ENCODE assay signal across 9 mouse cellular contexts in genomic region chr10:81385603-81386306, GRCm38 (mm10). TPM values are rescaled to one million over a fixed set of nuclear protein-coding genes. Genes with fewer than 3 reads are reported as not detected.
A peak's percentile ranks its signal among the peaks of the same experiment; 100 is the strongest.
DNase-seq lines count a peak whose midpoint lies in the region; ATAC-seq lines count a peak whose summit lies in the region.
"Had no signal": no experiment of that assay in that cellular context is flagged by ENCODE, and none has a peak within 500 bp of the region (broad histone marks: within the 10 kb centered on the region; RNA-seq: fewer than 3 reads in every experiment).

No protein-coding gene starts in this region.

- WGBS in liver, embryonic 11.5 days: 65% methylated on average over 22 of the region's 22 CpGs
- WGBS in embryonic facial prominence, embryonic 13.5 days: 89% methylated on average over 22 of the region's 22 CpGs
- 67% methylated on average over 22 of the region's 22 CpGs for WGBS in intestine, embryonic 15.5 days
- WGBS in neural tube, embryonic 13.5 days: 82% methylated on average over 22 of the region's 22 CpGs

- H3K9me3 ChIP-seq in liver, embryonic 11.5 days (ENCODE audit: control insufficient read depth, low read length): no peaks in the 10 kb centered on the region
- H3K9me3 ChIP-seq in embryonic facial prominence, embryonic 13.5 days: no peaks in the 10 kb centered on the region
- H3K9me3 ChIP-seq in intestine, embryonic 15.5 days: no peaks in the 10 kb centered on the region
- no peaks in the 10 kb centered on the region for H3K9me3 ChIP-seq in neural tube, embryonic 13.5 days

- no peaks in the 10 kb centered on the region for H3K27me3 ChIP-seq in liver, embryonic 11.5 days (replicated peaks; ENCODE audit: control insufficient read depth, insufficient read depth, low read length)
- H3K27me3 ChIP-seq in embryonic facial prominence, embryonic 13.5 days: no peaks in the 10 kb centered on the region
- H3K27me3 ChIP-seq in intestine, embryonic 15.5 days (replicated peaks): no peaks in the 10 kb centered on the region
- H3K27me3 ChIP-seq in neural tube, embryonic 13.5 days: no peaks in the 10 kb centered on the region

- peak overlapping the region; percentile 94 for H3K4me2 ChIP-seq in liver, embryonic 11.5 days
- H3K4me2 ChIP-seq in embryonic facial prominence, embryonic 13.5 days: peak overlapping the region; percentile 77
- H3K4me2 ChIP-seq in intestine, embryonic 15.5 days (replicated peaks): peak overlapping the region; percentile 84
- H3K4me2 ChIP-seq in neural tube, embryonic 13.5 days: peak overlapping the region; percentile 91

- ATAC-seq in liver, embryonic 11.5 days (replicated peaks; ENCODE audit: low FRiP score): no peak
- no peak for ATAC-seq in embryonic facial prominence, embryonic 13.5 days (ENCODE audit: insufficient number of reproducible peaks, insufficient read depth, low FRiP score, low TSS enrichment, low read depth)
- ATAC-seq in intestine, embryonic 15.5 days: no peak
- no peak for ATAC-seq in neural tube, embryonic 13.5 days (ENCODE audit: low read depth)
- ATAC-seq in monocyte, adult 5-6 weeks (replicated peaks; ENCODE audit: insufficient number of reproducible peaks, low FRiP score, low TSS enrichment, poor library complexity, severe bottlenecking): no peak

- H3K4me1 ChIP-seq in liver, embryonic 11.5 days (replicated peaks; ENCODE audit: control insufficient read depth, insufficient read depth, low read length): peaks cover 43% of the 10 kb centered on the region
- H3K4me1 ChIP-seq in embryonic facial prominence, embryonic 13.5 days: peaks cover 12% of the 10 kb centered on the region
- H3K4me1 ChIP-seq in intestine, embryonic 15.5 days (replicated peaks): peaks cover 17% of the 10 kb centered on the region
- peaks cover 21% of the 10 kb centered on the region for H3K4me1 ChIP-seq in neural tube, embryonic 13.5 days (replicated peaks)

- peak overlapping the region; percentile 86 for H3K9ac ChIP-seq in liver, embryonic 11.5 days (ENCODE audit: low read depth, low read length)
- H3K9ac ChIP-seq in embryonic facial prominence, embryonic 13.5 days: peak overlapping the region; percentile 90; the same call in 1 of the 2 replicates
- H3K9ac ChIP-seq in intestine, embryonic 15.5 days: peak overlapping the region; percentile 69; the same call in 1 of the 2 replicates
- H3K9ac ChIP-seq in neural tube, embryonic 13.5 days: peak overlapping the region; percentile 83; the same call in 1 of the 2 replicates

- no peak for DNase-seq in liver, embryonic 11.5 days (ENCODE audit: low spot score)
- DNase-seq in liver: no peak
- no peak for DNase-seq in kidney, adult 11 months
- no peak for DNase-seq in left cerebral cortex, adult 11 months (ENCODE audit: low spot score)
- DNase-seq: heart, postnatal 10 days had no signal

- peaks cover 25% of the 10 kb centered on the region for H3K36me3 ChIP-seq in liver, embryonic 11.5 days (ENCODE audit: control insufficient read depth, insufficient read depth, low read length)
- peaks cover 38% of the 10 kb centered on the region for H3K36me3 ChIP-seq in embryonic facial prominence, embryonic 13.5 days
- H3K36me3 ChIP-seq in intestine, embryonic 15.5 days: peaks cover 24% of the 10 kb centered on the region
- H3K36me3 ChIP-seq in neural tube, embryonic 13.5 days: peaks cover 36% of the 10 kb centered on the region

- H3K4me3 ChIP-seq in liver, embryonic 11.5 days (ENCODE audit: low read depth, low read length): peak overlapping the region; percentile 78
- H3K4me3 ChIP-seq in embryonic facial prominence, embryonic 13.5 days: peak overlapping the region; percentile 94
- H3K4me3 ChIP-seq in intestine, embryonic 15.5 days (replicated peaks): peak overlapping the region; percentile 76
- H3K4me3 ChIP-seq in neural tube, embryonic 13.5 days: peak overlapping the region; percentile 85; the same call in 1 of the 2 replicates

- no peak overlapping the region for H3K27ac ChIP-seq in liver, embryonic 11.5 days (ENCODE audit: low read depth, low read length)
- no peak overlapping the region for H3K27ac ChIP-seq in embryonic facial prominence, embryonic 13.5 days
- no peak overlapping the region for H3K27ac ChIP-seq in intestine, embryonic 15.5 days
- H3K27ac ChIP-seq in neural tube, embryonic 13.5 days (replicated peaks): no peak overlapping the region

RNA-seq across cellular contexts. Expression of gene Gm48551, which starts 1.5 kb away (rescaled TPM):
- polyA plus RNA-seq in liver, embryonic 11.5 days (2014; fragmentation: Nextera tagmentation; extraction: Ambion mirVana): 1.3 and 1.9 TPM in 2 replicates
- 4.1 and 5.0 TPM in 2 replicates for polyA plus RNA-seq in embryonic facial prominence, embryonic 13.5 days (2015; fragmentation: Nextera tagmentation; extraction: Ambion mirVana)
- polyA plus RNA-seq in intestine, embryonic 15.5 days (2015; fragmentation: Nextera tagmentation; extraction: Ambion mirVana): 2.8 and 3.6 TPM in 2 replicates
- 5.2 and 8.2 TPM in 2 replicates for polyA plus RNA-seq in neural tube, embryonic 13.5 days (2015; fragmentation: Nextera tagmentation; extraction: Ambion mirVana)
- 2.3 to 3.7 TPM in 2 of 3 replicates, not detected in the other for total RNA-seq in monocyte, adult 5-6 weeks (2017)

RNA-seq across cellular contexts. Expression of gene Dohh, which starts 1.5 kb away (rescaled TPM):
- 97.4 and 99.3 TPM in 2 replicates for polyA plus RNA-seq in liver, embryonic 11.5 days (2014; fragmentation: Nextera tagmentation; extraction: Ambion mirVana)
- 67.8 and 71.8 TPM in 2 replicates for polyA plus RNA-seq in embryonic facial prominence, embryonic 13.5 days (2015; fragmentation: Nextera tagmentation; extraction: Ambion mirVana)
- polyA plus RNA-seq in intestine, embryonic 15.5 days (2015; fragmentation: Nextera tagmentation; extraction: Ambion mirVana): 89.2 and 100 TPM in 2 replicates
- polyA plus RNA-seq in neural tube, embryonic 13.5 days (2015; fragmentation: Nextera tagmentation; extraction: Ambion mirVana): 72.2 and 75.2 TPM in 2 replicates
- 18.6 to 22.3 TPM (median 20.9 TPM) in 3 replicates for total RNA-seq in monocyte, adult 5-6 weeks (2017)

RNA-seq across cellular contexts. Expression of gene Gm48552, which starts 3.0 kb away (rescaled TPM):
- 0.62 and 0.67 TPM in 2 replicates for polyA plus RNA-seq in liver, embryonic 11.5 days (2014; fragmentation: Nextera tagmentation; extraction: Ambion mirVana)
- 1.2 and 1.5 TPM in 2 replicates for polyA plus RNA-seq in embryonic facial prominence, embryonic 13.5 days (2015; fragmentation: Nextera tagmentation; extraction: Ambion mirVana)
- polyA plus RNA-seq in intestine, embryonic 15.5 days (2015; fragmentation: Nextera tagmentation; extraction: Ambion mirVana): 1.4 TPM in 1 of 2 replicates, not detected in the other
- polyA plus RNA-seq in neural tube, embryonic 13.5 days (2015; fragmentation: Nextera tagmentation; extraction: Ambion mirVana): 1.3 and 2.5 TPM in 2 replicates
- not detected in 3 replicates for total RNA-seq in monocyte, adult 5-6 weeks (2017)

RNA-seq across cellular contexts. Expression of gene Smim24, which starts 7.1 kb away (rescaled TPM):
- polyA plus RNA-seq in liver, embryonic 11.5 days (2014; fragmentation: Nextera tagmentation; extraction: Ambion mirVana): 3.8 and 4.5 TPM in 2 replicates
- polyA plus RNA-seq in embryonic facial prominence, embryonic 13.5 days (2015; fragmentation: Nextera tagmentation; extraction: Ambion mirVana): 3.1 and 7.1 TPM in 2 replicates
- polyA plus RNA-seq in intestine, embryonic 15.5 days (2015; fragmentation: Nextera tagmentation; extraction: Ambion mirVana): 235 and 288 TPM in 2 replicates
- 1.8 and 3.1 TPM in 2 replicates for polyA plus RNA-seq in neural tube, embryonic 13.5 days (2015; fragmentation: Nextera tagmentation; extraction: Ambion mirVana)
- 3.9 to 7.9 TPM (median 6.3 TPM) in 3 replicates for total RNA-seq in monocyte, adult 5-6 weeks (2017)

RNA-seq across cellular contexts. Expression of gene Fzr1, which starts 7.4 kb away (rescaled TPM):
- polyA plus RNA-seq in liver, embryonic 11.5 days (2014; fragmentation: Nextera tagmentation; extraction: Ambion mirVana): 74.0 and 75.9 TPM in 2 replicates
- polyA plus RNA-seq in embryonic facial prominence, embryonic 13.5 days (2015; fragmentation: Nextera tagmentation; extraction: Ambion mirVana): 102 and 119 TPM in 2 replicates
- 83.2 and 85.7 TPM in 2 replicates for polyA plus RNA-seq in intestine, embryonic 15.5 days (2015; fragmentation: Nextera tagmentation; extraction: Ambion mirVana)
- 105 and 112 TPM in 2 replicates for polyA plus RNA-seq in neural tube, embryonic 13.5 days (2015; fragmentation: Nextera tagmentation; extraction: Ambion mirVana)
- total RNA-seq in monocyte, adult 5-6 weeks (2017): 8.2 to 12.9 TPM (median 11.7 TPM) in 3 replicates
